Comparison of ENCODE assay signal across 26 mouse cellular contexts in the genomic region with DNA sequence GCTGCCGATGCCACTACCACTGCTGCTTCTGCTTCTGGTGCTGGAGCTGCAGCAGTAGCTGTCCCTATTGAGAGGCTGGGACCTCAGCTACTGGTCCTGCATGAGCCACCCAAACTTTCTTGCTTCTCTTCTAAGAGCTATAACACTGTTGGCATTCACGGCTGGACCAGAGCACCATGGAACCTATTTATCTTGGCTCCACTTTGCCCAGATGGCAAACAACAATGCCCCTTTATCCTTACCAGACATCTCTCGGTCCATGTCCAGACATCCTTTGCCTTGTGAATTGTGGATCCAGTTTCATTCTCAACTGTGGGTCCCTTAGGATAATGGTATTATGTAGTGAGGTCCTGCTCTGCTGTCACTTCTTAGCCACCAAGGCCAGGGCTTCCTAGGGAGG. TPM values are rescaled to one million over a fixed set of nuclear protein-coding genes. Genes with fewer than 3 reads are reported as not detected.
"Had no signal": no experiment of that assay in that cellular context is flagged by ENCODE, and none has a peak within 500 bp of the region (broad histone marks: within the 10 kb centered on the region; RNA-seq: fewer than 3 reads in every experiment).

No protein-coding gene starts in this region.

- DNase-seq: lung, adult 18-20 months; lung, embryonic 14.5 days; lung, postnatal 10 days; lung, postnatal 4 days; midbrain, embryonic 14.5 days; retina, postnatal 1 day; right cerebral cortex, adult 18-20 months; right cerebral cortex, postnatal 25 days; right cerebral cortex, postnatal 4 days; spleen, adult 18-20 months; thymus, adult 18-20 months; thymus, postnatal 14 days; thymus, postnatal 36 days had no signal

- H3K27me3 ChIP-seq: midbrain, embryonic 12.5 days; neural tube, embryonic 13.5 days; neural tube, embryonic 15.5 days had no signal

- H3K4me3 ChIP-seq: midbrain, embryonic 10.5 days; midbrain, embryonic 12.5 days; myocyte; neural tube, embryonic 13.5 days; neural tube, embryonic 15.5 days had no signal

- H3K4me1 ChIP-seq: midbrain, embryonic 10.5 days; midbrain, embryonic 12.5 days; neural tube, embryonic 13.5 days had no signal

- H3K27ac ChIP-seq: midbrain, embryonic 10.5 days; midbrain, embryonic 12.5 days; neural tube, embryonic 13.5 days; neural tube, embryonic 15.5 days had no signal

- H3K36me3 ChIP-seq: midbrain, embryonic 10.5 days; midbrain, embryonic 12.5 days; neural tube, embryonic 13.5 days; neural tube, embryonic 15.5 days had no signal

- ATAC-seq: midbrain, embryonic 16.5 days had no signal

- H3K9ac ChIP-seq: lung, embryonic 14.5 days; midbrain, embryonic 12.5 days; neural tube, embryonic 13.5 days; neural tube, embryonic 15.5 days had no signal

RNA-seq across cellular contexts. Expression of gene Nat8f2, which starts 7.7 kb away (rescaled TPM):
- total RNA-seq: megakaryocyte, adult 5-6 weeks; megakaryocyte-erythroid progenitor cell, adult 5-6 weeks had no signal
- polyA plus RNA-seq: lung, embryonic 14.5 days; lung, embryonic 16.5 days; midbrain, embryonic 10.5 days; midbrain, embryonic 12.5 days; midbrain, embryonic 14.5 days; myocyte; neural tube, embryonic 11.5 days; neural tube, embryonic 13.5 days; neural tube, embryonic 15.5 days; stomach, embryonic 14.5 days had no signal

RNA-seq across cellular contexts. Expression of gene Nat8, which starts 29.4 kb away (rescaled TPM):
- total RNA-seq: megakaryocyte, adult 5-6 weeks; megakaryocyte-erythroid progenitor cell, adult 5-6 weeks had no signal
- polyA plus RNA-seq: lung, embryonic 14.5 days; lung, embryonic 16.5 days; midbrain, embryonic 10.5 days; midbrain, embryonic 12.5 days; midbrain, embryonic 14.5 days; myocyte; neural tube, embryonic 11.5 days; neural tube, embryonic 13.5 days; neural tube, embryonic 15.5 days; stomach, embryonic 14.5 days; thymus, postnatal 0 days had no signal

RNA-seq across cellular contexts. Expression of gene Nat8f5, which starts 40.5 kb away (rescaled TPM):
- total RNA-seq: megakaryocyte, adult 5-6 weeks; megakaryocyte-erythroid progenitor cell, adult 5-6 weeks had no signal
- polyA plus RNA-seq: lung, embryonic 14.5 days; lung, embryonic 16.5 days; midbrain, embryonic 10.5 days; midbrain, embryonic 12.5 days; midbrain, embryonic 14.5 days; myocyte; neural tube, embryonic 11.5 days; stomach, embryonic 14.5 days; stomach, embryonic 16.5 days; thymus, postnatal 0 days had no signal

RNA-seq across cellular contexts. Expression of gene Nat8f6, which starts 40.5 kb away (rescaled TPM):
- total RNA-seq: megakaryocyte, adult 5-6 weeks; megakaryocyte-erythroid progenitor cell, adult 5-6 weeks had no signal
- polyA plus RNA-seq: lung, embryonic 14.5 days; lung, embryonic 16.5 days; midbrain, embryonic 10.5 days; midbrain, embryonic 12.5 days; midbrain, embryonic 14.5 days; midbrain, embryonic 16.5 days; myocyte; neural tube, embryonic 11.5 days; neural tube, embryonic 13.5 days; neural tube, embryonic 15.5 days; stomach, embryonic 14.5 days; stomach, embryonic 16.5 days; thymus, postnatal 0 days had no signal
